Mouse (Mus musculus) spleen, adult 2 months (tissue): ENCODE measurements around the gene Tpx2.

ENCODE experiments used
- CTCF ChIP-seq: fragments of 200-500 bp; IDR thresholded peaks from 2 replicates; pipeline ENCODE4 v1.5.1; 2011; ENCODE audit warnings: mild to moderate bottlenecking, inconsistent platforms; ENCODE audit not compliant: insufficient read depth, insufficient read length, insufficient replicate concordance; ENCODE audit errors: extremely low read depth
- POLR2A ChIP-seq: fragments of 200-500 bp; IDR thresholded peaks from 2 replicates; pipeline ENCODE4 v1.6.1; 2011; ENCODE audit warnings: low read depth, low read length, inconsistent platforms

DNA sequence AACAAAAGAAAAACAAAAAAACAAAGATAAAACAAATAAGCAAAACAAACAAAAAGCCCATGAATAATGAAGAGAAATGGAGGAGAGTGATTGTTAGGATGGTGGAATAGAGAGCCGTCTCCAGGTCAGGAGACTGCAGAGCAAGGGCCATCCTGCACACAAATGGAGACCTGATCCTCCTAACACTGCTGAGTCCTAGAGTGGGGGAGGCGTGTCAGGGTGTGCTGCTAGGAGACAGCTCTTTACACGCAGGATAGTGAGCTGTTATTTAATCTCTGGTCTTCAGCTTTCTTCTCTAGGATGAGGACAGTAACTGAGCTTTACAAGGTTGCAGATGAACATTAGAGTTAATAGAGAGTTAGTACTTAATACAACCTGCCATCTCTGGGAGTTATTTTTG lies 14.9 kb downstream of the Tpx2 start:
- no peak for TF ChIP-seq POLR2A
- no peak for TF ChIP-seq CTCF
